Mouse (Mus musculus) stomach, embryonic 15.5 days (tissue): ENCODE measurements around the gene Cdh1. TPM values are rescaled to one million over a fixed set of nuclear protein-coding genes. Genes with fewer than 3 reads are reported as not detected.

Experiments
- ATAC-seq: fragments of 200-750 bp; cut with Nextera tagmentation; 2 replicates; pipeline ENCODE4 v1.8.0; 2017; ENCODE audit warnings: low read depth, moderate number of reproducible peaks, moderate TSS enrichment; ENCODE audit not compliant: insufficient read depth, low FRiP score
- H3K27ac ChIP-seq: fragments of 300-500 bp; sonication (generic); 2 replicates; pipeline ENCODE4 v1.5.1; 2015; ENCODE audit warnings: mild to moderate bottlenecking, inconsistent platforms
- H3K27me3 ChIP-seq: fragments of 300-500 bp; sonication (generic); replicated peaks from 2 replicates; pipeline ENCODE4 v1.6.1; 2015; ENCODE audit warnings: inconsistent platforms
- H3K36me3 ChIP-seq: fragments of 300-500 bp; sonication (generic); 2 replicates; pipeline ENCODE4 v1.6.1; 2015; ENCODE audit warnings: inconsistent platforms
- H3K4me1 ChIP-seq: fragments of 300-500 bp; sonication (generic); 2 replicates; pipeline ENCODE4 v1.6.1; 2015; ENCODE audit warnings: inconsistent platforms
- H3K4me2 ChIP-seq: fragments of 300-500 bp; sonication (generic); 2 replicates; pipeline ENCODE4 v1.6.1; 2015; ENCODE audit warnings: mild to moderate bottlenecking, inconsistent platforms
- H3K4me3 ChIP-seq: fragments of 300-500 bp; sonication (generic); replicated peaks from 2 replicates; pipeline ENCODE4 v1.5.1; 2015; ENCODE audit warnings: inconsistent platforms
- H3K9ac ChIP-seq: fragments of 300-500 bp; sonication (generic); 2 replicates; pipeline ENCODE4 v1.6.1; 2015; ENCODE audit warnings: inconsistent platforms
- H3K9me3 ChIP-seq: fragments of 300-500 bp; sonication (generic); 2 replicates; pipeline ENCODE4 v1.6.1; 2016; ENCODE audit warnings: inconsistent platforms
- WGBS: fragments of 180-500 bp; shearing (Covaris S2); methylation state at CpG from one replicate; pipeline ENCODE4 v1.1.7; 2015; 5-methylcytosine and 5-hydroxymethylcytosine counted together
- polyA plus RNA-seq: library from polyadenylated mRNA; unstranded; fragments of >200 nt; fragmentation: Nextera tagmentation; extraction: Ambion mirVana; gene quantifications from 2 replicates; pipeline ENCODE4 v1.2.1, GENCODE M21; 2015

The Cdh1 gene
- polyA plus RNA-seq, 1 experiment from 2014 or later, result 163 TPM

- H3K4me1 ChIP-seq, result peaks cover 25% of the 10 kb centered on the region
- H3K4me2 ChIP-seq, result 0 out of 2 replicates have a peak overlapping the region, but pooled peaks have one; percentile 2
- H3K27ac ChIP-seq, result peak overlapping the region; percentile 81
- 55% methylated on average over 10 of the region's 10 CpGs for WGBS
- peak; percentile 34; the same call in 1 of the 2 replicates for ATAC-seq
- no peak overlapping the region for H3K4me3 ChIP-seq
- H3K27me3 ChIP-seq, result no peaks in the 10 kb centered on the region
- H3K9ac ChIP-seq, result no peak overlapping the region
- H3K9me3 ChIP-seq, result no peaks in the 10 kb centered on the region
- no peaks in the 10 kb centered on the region for H3K36me3 ChIP-seq
These were observed 12.6 kb downstream of the Cdh1 start for GRCm38 (mm10) chr8:106615661-106616299.

GRCm38 (mm10) chr8:106616679-106617078 is 13.5 kb downstream of the Cdh1 start:
- Histone ChIP-seq H3K4me3 (no peak overlapping the region), H3K4me1 (peaks cover 25% of the 10 kb centered on the region), H3K36me3 (no peaks in the 10 kb centered on the region), H3K9me3 (no peaks in the 10 kb centered on the region), H3K27me3 (no peaks in the 10 kb centered on the region), H3K9ac (no peak overlapping the region), H3K4me2 (no peak overlapping the region), H3K27ac (peak overlapping the region; percentile 81)
- WGBS, result 53% methylated on average over 4 of the region's 4 CpGs
- ATAC-seq, result no peak

GRCm38 (mm10) chr8:106617196-106617595 is 14.0 kb downstream of the Cdh1 start:
- Histone ChIP-seq H3K9ac (no peak overlapping the region), H3K27me3 (no peaks in the 10 kb centered on the region), H3K36me3 (no peaks in the 10 kb centered on the region), H3K27ac (peak overlapping the region; percentile 81), H3K4me2 (no peak overlapping the region), H3K4me3 (no peak overlapping the region), H3K9me3 (no peaks in the 10 kb centered on the region), H3K4me1 (peaks cover 27% of the 10 kb centered on the region)
- no peak for ATAC-seq
- WGBS, result 43% methylated on average over 6 of the region's 6 CpGs

GRCm38 (mm10) chr8:106617865-106618264 is 14.7 kb downstream of the Cdh1 start:
- ATAC-seq, result no peak
- Histone ChIP-seq H3K4me1 (peaks cover 25% of the 10 kb centered on the region; the same call in 1 of the 2 replicates), H3K36me3 (no peaks in the 10 kb centered on the region), H3K9me3 (no peaks in the 10 kb centered on the region), H3K27me3 (no peaks in the 10 kb centered on the region), H3K4me2 (no peak overlapping the region), H3K4me3 (no peak overlapping the region), H3K9ac (no peak overlapping the region), H3K27ac (peak overlapping the region; percentile 81)
- WGBS, result 75% methylated on average over 6 of the region's 6 CpGs

GRCm38 (mm10) chr8:106618324-106618723 is 15.2 kb downstream of the Cdh1 start:
- 68% methylated on average over 6 of the region's 6 CpGs for WGBS
- no peak for ATAC-seq
- peak overlapping the region; percentile 77; the same call in 1 of the 2 replicates for H3K27ac ChIP-seq
- H3K9ac ChIP-seq, result no peak overlapping the region
- H3K4me3 ChIP-seq, result no peak overlapping the region
- peaks cover 25% of the 10 kb centered on the region; the same call in 1 of the 2 replicates for H3K4me1 ChIP-seq
- no peaks in the 10 kb centered on the region for H3K36me3 ChIP-seq
- no peak overlapping the region for H3K4me2 ChIP-seq
- no peaks in the 10 kb centered on the region for H3K27me3 ChIP-seq
- no peaks in the 10 kb centered on the region for H3K9me3 ChIP-seq

- Histone ChIP-seq H3K4me3 (no peak overlapping the region), H3K36me3 (no peaks in the 10 kb centered on the region), H3K9ac (no peak overlapping the region), H3K27me3 (no peaks in the 10 kb centered on the region), H3K9me3 (no peaks in the 10 kb centered on the region), H3K4me2 (peak overlapping the region; percentile 29; the same call in 1 of the 2 replicates), H3K4me1 (peaks cover 33% of the 10 kb centered on the region), H3K27ac (peak overlapping the region; percentile 77)
- WGBS, result 42% methylated on average over 9 of the region's 9 CpGs
- peak; percentile 75 for ATAC-seq
These were observed 16.5 kb downstream of the Cdh1 start for GRCm38 (mm10) chr8:106619549-106620245.

- peak overlapping the region; percentile 57; the same call in 1 of the 2 replicates for H3K27ac ChIP-seq
- H3K4me3 ChIP-seq, result no peak overlapping the region
- H3K4me2 ChIP-seq, result no peak overlapping the region
- WGBS, result 58% methylated on average over 2 of the region's 2 CpGs
- no peaks in the 10 kb centered on the region for H3K36me3 ChIP-seq
- ATAC-seq, result no peak
- H3K9ac ChIP-seq, result no peak overlapping the region
- H3K9me3 ChIP-seq, result no peaks in the 10 kb centered on the region
- H3K27me3 ChIP-seq, result no peaks in the 10 kb centered on the region
- H3K4me1 ChIP-seq, result peaks cover 29% of the 10 kb centered on the region
These were observed 17.3 kb downstream of the Cdh1 start for GRCm38 (mm10) chr8:106620488-106620887.

GRCm38 (mm10) chr8:106623016-106623415 is 19.9 kb downstream of the Cdh1 start:
- H3K4me3 ChIP-seq, result no peak overlapping the region
- no peaks in the 10 kb centered on the region for H3K36me3 ChIP-seq
- ATAC-seq, result no peak
- H3K9me3 ChIP-seq, result no peaks in the 10 kb centered on the region
- no peak overlapping the region for H3K9ac ChIP-seq
- H3K27ac ChIP-seq, result peak overlapping the region; percentile 80
- peaks cover 26% of the 10 kb centered on the region for H3K4me1 ChIP-seq
- no peak overlapping the region for H3K4me2 ChIP-seq
- H3K27me3 ChIP-seq, result no peaks in the 10 kb centered on the region
- 39% methylated on average over 5 of the region's 5 CpGs for WGBS

- Histone ChIP-seq H3K36me3 (no peaks in the 10 kb centered on the region), H3K27me3 (no peaks in the 10 kb centered on the region), H3K4me2 (no peak overlapping the region), H3K27ac (peak overlapping the region; percentile 80; the same call in 1 of the 2 replicates), H3K9ac (no peak overlapping the region), H3K4me1 (peaks cover 26% of the 10 kb centered on the region), H3K9me3 (no peaks in the 10 kb centered on the region), H3K4me3 (no peak overlapping the region)
- ATAC-seq, result no peak
- 68% methylated on average over 3 of the region's 3 CpGs for whole genome bisulfite sequencing
These were observed 20.3 kb downstream of the Cdh1 start for GRCm38 (mm10) chr8:106623451-106623850.

- no peak for ATAC-seq
- H3K36me3 ChIP-seq, result no peaks in the 10 kb centered on the region
- no peak overlapping the region for H3K4me3 ChIP-seq
- H3K9me3 ChIP-seq, result no peaks in the 10 kb centered on the region
- H3K27me3 ChIP-seq, result no peaks in the 10 kb centered on the region
- H3K27ac ChIP-seq, result peak overlapping the region; percentile 80; the same call in 1 of the 2 replicates
- peaks cover 26% of the 10 kb centered on the region for H3K4me1 ChIP-seq
- H3K4me2 ChIP-seq, result no peak overlapping the region
- no peak overlapping the region for H3K9ac ChIP-seq
These were observed 20.8 kb downstream of the Cdh1 start for GRCm38 (mm10) chr8:106623954-106624353.

GRCm38 (mm10) chr8:106624743-106625142 is 21.6 kb downstream of the Cdh1 start:
- no peaks in the 10 kb centered on the region for H3K36me3 ChIP-seq
- no peak overlapping the region; the same call in 1 of the 2 replicates for H3K27ac ChIP-seq
- no peaks in the 10 kb centered on the region for H3K9me3 ChIP-seq
- H3K9ac ChIP-seq, result no peak overlapping the region
- no peak overlapping the region for H3K4me3 ChIP-seq
- no peaks in the 10 kb centered on the region for H3K27me3 ChIP-seq
- no peak for ATAC-seq
- 86% methylated on average over 3 of the region's 3 CpGs for WGBS
- no peak overlapping the region for H3K4me2 ChIP-seq
- H3K4me1 ChIP-seq, result peaks cover 21% of the 10 kb centered on the region
